Mouse (Mus musculus) heart, adult 11 months (tissue): Measurements from ENCODE around the gene Nans.
A peak's percentile ranks its signal among the peaks of the same experiment; 100 is the strongest.

ENCODE experiments used
- DNase-seq: peaks from one replicate; pipeline ENCODE4 v3.0.0; 2022

Gene Nans

DNA sequence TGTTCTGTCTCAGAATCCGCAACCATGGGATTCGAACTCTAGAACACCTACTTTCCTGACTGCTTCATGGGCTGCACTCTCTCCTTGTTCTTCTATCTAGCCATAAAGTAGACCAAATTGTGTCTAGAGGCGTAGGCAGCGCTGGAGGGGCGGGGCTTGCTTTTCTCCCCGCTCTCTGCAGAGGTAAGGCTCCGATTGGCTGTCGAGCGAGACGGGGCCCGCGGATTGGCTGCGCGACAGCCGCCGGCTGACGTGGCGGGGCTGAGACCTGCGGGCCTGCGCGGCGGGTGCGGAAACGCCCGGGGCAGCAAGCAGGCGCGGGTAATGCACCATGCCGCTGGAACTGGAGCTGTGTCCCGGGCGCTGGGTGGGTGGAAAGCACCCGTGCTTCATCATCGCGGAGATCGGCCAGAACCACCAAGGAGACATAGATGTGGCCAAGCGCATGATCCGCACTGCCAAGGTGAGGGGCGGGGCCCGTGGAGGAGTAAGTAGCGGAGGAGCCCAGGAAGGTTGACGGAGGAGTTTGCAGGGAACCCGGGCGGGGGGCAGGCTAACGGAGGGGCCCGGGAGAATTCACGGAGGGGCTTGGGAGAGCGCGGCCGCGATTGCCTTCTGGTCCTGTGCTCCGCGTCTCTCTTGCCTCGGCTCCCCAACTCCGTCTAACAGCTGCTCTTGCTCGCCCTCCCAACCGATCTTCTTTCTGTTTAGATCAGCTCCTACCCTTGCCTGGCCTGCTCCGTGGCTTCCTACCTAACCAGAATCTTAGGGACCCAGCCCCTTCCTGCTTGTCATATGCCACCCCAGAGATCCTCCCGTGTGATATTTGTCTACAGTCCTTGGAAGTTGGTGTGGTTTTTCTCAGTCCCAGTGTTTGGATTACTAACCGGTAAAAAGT lies at the start of gene Nans:
TSS of gene Nans (plus strand) at position 221 of the 898 bp plus-strand sequence.
- peak; percentile 100 for DNase-seq

DNA sequence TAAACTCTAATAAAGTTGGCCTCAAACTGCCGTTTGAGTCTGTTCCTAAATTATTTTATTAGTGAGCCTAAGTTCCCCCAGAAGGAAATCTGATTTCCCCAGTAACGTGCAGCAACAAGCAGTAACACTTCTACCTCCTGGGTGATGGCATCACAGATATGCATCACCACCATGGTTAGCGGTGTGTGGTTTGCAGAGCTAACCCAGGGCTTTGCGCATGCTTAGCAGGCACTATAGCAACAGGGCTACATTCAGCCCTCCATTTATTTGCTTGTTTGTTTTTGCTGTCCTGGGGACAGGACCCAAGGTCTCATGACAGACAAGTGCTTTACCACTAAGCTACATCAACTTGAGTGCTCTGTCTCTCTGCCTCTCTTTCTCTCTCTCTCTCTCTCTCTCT lies 46.5 kb upstream of the Nans start:
- DNase-seq: no peak

DNA sequence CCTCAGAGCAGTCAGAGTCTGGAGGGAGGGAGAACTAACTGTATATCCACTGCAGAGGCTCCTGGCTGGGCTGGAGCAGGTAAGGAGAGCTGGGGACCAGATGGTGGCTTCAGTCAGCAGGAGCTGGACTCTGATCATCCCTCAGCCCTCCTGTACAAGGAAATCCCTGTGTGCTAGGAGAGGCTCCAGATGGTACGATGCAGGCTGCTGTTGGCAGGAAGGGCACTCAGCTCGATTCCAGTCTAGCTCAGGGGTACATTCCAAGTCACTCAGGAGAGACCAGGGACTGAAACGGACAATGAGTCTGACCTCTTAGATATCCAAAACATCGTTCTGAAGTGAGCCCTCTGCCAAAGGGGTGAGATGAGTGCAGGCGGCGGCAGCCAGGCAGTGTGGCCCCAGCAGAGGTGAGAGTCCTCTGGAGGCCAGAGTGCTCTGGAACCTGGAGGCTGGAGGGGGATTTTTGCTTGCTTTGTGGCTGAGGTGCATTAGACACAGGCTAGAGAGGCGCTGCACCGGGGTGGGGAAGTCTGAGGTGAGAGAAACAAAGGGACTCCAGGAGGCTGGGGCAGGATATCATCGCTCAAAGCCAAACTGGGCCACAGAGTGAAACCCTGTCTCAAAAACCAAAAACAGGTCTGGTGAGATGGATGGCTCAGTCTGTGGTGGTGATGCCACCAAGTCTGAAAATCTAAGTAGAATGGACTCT lies 43.7 kb upstream of the Nans start:
- no peak for DNase-seq

DNA sequence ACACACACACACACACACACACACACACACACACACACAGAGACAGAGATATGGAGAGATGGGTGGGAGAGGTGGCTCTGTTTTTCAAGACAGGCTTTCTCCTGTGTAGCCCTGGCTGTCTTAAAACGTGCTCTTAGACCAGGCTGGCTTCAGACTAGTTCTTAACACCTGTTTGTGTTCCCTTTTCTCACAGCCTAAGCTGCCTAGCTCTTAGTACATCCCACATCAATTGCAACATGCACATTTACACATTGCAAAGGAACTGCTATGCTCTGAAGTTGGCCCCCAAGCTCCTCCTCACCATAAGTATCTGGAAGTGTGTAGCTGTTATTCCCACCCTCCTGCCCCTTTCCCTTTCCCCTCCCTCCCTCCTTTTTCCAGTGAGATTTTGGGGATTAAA lies 41.6 kb upstream of the Nans start:
- DNase-seq: no peak

DNA sequence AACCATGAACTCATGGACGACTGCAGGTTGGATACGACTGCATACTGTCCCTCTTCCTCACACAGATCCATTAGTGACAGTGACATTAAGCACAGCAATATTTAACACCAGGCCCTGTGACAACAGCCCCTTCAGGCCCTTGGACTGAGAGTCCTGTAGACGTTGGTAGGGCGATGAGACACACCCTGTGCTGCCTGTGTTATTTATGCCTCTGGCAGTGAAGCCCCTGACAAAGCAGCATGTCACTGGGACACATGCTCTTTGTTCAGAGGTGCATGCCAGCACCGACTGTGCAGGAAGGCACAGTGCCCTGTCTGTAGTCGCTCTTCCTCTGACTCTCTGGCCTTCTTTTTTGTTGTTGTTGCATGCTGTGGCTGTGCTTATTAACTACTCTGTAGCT lies 40.2 kb upstream of the Nans start:
- peak; percentile 90 for DNase-seq

DNA sequence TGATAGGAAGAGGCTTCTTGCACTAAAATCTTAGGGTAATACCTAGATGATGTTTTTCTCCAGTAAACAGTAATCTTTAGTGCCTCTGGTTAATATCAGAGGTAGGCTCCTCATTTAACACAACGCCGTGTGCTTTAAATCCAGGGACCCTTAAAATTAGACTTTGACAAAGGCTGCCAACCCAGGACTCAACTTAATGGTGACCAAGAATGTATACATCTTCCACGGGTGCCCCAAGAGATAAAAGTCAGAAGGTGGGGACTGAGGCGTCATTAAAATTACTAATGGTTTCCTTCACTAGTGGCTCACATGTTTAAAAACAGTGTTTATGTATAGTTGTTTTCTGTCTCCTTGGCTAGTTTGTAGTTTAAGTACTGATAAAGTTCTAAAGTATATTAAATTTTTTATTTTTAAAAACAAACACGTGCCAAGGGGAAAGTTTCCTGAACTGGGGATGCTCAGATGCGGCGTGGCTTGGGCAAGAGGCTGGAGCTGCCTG lies 39.0 kb upstream of the Nans start:
- no peak for DNase-seq

DNA sequence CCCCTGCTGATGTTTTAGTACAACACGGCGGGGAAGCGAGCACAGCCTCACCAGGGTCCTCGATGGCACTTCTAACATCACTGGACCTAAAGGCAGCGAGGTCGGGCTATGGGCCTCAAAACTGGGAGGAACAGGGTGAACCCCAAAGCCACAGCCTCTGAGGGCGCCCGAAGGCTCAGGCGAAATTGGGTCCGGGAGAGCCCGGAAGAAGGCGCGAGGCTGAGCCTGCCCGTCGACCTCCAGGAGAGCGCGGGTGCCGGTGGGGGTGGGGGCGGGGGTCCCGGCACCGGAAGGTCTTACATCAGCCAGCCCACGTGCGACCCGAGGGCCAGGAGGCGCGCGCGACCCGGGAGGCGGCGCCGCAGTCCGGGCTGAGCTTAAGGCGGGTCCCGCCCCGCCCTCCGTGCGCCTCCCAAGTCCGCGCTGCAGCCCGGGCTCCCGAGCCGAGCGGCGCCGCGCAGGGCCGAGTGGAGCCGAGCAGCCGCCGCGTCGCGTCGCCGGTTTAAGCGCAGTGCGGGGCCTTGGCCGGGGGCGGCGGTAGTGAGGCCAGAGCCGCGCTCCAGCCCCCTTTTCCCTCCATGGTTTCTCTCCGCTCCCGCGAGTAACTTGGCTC lies 38.4 kb upstream of the Nans start, which contains the start of gene Anp32b:
TSS of gene Anp32b (plus strand) at position 384 of the 613 bp plus-strand sequence.
- peak; percentile 99 for DNase-seq

DNA sequence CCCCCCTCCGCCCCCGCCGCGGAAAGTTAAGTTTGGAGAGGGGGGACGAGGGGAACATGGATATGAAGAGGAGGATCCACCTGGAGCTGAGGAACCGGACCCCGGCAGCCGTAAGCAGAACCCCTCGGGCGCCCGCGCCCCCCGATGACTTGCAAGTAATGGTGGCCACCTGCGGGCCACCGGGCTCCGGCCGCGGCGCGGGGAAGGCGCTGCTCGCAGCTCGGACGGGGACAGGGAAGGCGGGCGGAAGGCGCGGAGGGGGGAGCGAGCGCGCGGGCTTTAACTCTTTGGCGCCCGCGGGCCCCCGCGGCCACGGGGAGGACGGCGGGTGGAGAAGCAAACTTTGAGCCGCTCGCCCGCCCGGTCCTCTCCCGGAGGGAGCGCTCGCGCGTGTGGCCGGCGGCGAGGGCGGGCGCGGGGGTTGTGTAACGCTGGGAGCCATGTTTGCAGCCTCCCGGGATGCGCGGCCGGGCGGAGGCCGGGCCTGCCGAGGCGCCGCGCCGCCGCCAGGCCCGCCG lies 37.7 kb upstream of the Nans start:
- DNase-seq: no peak

DNA sequence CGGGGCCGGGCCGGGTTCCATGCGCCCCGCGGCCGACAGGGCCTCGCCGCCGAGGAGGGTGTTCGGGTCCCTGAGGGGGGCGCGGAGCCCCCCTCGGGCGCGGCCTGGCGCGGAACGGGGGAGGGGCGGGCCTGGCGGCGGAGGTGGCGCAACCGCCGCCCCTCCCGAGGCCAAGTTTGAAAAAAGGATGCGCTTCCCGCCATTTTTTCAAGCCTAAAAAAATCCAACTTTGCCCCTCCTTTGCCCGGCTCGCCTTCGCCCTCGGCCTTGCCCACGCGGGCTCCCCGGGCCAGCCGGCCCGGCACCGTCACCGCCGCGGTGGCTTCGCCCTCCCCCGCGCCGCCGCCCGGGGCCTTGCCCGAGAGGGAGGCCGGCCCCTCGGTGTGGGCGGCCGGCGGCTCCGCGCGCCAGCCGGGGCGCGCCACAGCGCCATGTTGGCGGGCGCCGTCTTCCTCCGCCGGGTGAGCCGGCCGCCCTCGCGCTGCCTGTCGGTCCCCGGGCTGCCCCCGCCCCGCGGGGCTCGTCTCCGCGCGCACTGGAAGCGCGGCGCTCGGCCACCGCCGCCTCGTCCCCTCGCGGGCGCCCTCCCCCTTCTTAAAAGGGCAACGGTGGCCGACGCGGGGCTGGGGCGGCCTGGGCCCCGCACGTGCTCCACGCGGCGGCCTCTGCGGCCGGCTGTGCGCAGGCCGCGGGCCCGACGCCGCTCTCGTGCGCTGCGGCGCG lies 37.1 kb upstream of the Nans start:
- peak; percentile 98 for DNase-seq

DNA sequence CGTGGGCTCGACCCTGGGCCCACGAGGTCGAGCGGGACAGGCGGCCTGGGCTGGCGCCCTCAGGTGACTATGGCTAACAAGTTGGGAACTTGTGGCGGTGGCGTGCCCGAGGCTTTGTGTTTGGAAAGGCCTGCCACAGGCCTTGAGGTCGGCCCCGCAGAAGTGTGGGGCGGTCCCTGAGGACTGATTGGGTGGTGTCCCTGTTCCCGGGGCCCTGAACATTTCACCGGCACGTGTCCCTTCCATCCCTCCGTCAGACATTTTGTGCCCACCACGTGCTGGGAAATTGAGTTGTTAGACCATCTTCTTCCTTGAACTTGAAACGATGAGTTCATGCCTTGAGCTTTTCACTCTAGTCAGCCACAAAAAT lies 36.6 kb upstream of the Nans start:
- peak; percentile 97 for DNase-seq

DNA sequence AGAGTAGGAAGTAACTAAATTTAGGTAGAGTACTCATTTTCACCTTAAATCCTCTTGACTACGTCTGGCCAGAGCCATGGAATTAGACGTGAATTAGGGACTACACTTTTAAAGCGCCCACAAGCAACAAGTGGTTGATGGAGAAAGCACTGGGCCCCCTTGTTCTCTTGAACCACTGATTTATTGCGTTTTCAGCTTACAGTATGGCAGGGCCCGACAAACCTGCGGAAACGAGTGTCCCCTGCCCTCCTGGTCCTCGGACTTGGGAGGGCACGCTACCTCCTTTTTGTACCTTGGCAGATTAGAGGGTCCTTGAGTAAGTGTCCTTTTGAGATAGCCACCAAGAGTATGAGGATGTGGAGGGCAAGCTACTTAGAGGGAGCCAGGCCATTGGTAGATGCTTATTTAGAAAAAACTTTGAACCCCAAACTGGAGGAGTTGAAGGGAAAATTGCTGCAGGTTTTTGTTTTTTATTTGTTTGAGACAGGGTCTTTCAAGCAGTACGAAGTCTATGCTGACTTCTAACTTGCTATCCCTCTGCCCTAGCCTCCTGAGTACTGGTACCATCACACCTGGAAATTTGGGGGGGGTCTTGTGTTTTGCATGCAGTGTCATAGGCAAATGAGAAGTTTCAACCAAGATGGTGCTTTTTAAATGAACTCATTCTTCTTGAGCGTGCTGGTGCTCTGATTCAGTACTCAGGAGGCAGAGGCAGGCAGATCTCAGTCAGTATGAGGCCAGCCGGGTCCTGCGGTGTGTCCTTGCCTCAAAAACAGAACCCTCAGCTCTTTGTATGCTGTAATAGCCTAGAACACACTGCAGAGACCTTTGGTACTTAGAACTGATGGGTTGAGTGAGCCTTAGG lies 36.0 kb upstream of the Nans start:
- no peak for DNase-seq

DNA sequence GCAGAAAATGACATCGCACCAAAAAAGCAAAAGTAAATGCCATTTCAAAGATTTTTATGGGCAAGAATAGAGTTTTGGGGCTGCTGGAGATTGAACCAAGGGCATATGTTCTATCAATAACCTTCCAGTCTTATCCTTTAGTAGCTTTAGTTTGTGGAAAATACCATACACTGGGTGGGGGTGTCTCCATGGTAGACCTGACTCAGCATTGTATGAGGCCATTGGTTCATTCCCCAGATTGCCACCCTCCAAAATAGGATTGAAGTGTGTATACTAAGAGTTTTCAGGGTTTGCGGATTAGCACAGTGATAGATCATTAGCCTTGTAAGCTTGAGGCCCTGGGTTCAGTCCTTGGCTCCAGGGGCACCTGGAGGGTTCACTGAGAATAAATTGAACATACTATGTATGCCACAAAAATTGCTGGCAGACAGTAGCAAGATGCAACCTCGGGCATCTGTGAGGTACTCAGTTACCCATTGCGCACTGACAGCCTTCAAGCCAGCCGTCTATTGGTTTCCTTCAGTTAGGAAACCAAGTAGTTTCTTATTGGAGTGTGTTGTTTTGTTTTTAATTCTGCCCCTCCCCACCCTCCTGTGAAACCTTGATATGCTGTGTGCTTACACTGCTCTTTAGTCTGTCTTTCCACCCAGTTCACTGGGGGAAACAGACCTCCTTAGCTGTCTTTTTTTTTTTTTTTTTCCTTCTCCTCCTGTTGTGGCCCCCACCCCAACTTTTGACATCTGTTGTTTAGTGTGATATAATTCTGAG lies 34.8 kb upstream of the Nans start:
- DNase-seq: no peak

DNA sequence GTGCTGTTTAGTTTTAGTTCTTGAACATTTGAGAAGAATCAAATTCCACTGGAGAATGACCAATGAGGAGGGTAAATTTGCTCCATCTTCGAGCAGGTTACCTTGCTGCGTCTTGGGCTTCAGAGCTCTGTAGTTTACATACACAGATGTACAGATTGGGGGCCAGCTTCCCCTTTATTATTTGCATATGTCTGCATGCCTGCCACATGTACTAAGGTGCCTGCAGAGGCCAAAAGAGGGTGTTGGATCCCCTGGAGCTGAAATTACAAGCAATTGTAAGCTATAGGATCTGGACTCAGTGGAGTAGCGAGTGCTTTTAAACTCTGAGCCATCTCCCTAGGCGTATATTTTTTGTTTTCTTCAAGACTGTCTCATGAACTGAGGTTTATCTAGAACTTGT lies 32.3 kb upstream of the Nans start:
- no peak for DNase-seq

DNA sequence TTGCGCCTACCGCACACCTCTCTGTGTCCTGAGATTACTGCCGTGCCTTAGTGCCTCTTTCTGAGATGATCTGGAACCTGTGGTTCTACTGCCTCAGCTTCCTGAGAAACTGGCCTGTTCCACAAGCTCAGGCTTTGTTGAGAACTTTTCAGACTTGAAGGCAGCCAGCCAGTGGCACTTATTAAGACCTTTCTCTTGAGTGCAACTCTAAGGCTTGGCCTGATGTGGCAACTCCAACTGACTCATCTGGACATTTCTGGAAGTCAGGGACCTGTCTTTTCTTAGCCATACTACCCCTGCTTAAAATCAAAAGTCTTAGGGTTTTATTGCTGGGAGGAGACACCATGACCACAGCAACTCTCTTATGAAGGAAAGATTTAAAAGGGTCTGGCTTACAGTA lies 31.9 kb upstream of the Nans start:
- DNase-seq: no peak

DNA sequence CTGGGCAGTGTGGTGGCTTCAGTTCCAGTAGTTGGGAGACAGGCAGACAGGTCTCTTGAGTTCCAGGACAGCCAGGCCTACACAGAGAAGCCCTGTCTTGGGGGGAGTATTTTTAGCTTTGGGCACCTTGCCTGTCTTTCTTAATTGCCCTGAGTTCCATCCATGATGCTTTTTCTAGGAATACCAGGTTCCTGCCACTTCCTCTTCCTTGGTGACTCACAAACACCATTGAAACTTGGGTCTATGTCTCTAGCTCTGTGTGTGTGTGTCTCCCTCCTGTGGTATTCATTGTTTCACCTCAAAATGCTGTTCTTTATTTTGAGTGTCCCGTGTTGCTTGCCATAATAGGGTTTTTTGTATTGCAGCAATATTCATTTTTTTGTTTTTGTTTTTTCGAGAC lies 30.6 kb upstream of the Nans start:
- DNase-seq: no peak

DNA sequence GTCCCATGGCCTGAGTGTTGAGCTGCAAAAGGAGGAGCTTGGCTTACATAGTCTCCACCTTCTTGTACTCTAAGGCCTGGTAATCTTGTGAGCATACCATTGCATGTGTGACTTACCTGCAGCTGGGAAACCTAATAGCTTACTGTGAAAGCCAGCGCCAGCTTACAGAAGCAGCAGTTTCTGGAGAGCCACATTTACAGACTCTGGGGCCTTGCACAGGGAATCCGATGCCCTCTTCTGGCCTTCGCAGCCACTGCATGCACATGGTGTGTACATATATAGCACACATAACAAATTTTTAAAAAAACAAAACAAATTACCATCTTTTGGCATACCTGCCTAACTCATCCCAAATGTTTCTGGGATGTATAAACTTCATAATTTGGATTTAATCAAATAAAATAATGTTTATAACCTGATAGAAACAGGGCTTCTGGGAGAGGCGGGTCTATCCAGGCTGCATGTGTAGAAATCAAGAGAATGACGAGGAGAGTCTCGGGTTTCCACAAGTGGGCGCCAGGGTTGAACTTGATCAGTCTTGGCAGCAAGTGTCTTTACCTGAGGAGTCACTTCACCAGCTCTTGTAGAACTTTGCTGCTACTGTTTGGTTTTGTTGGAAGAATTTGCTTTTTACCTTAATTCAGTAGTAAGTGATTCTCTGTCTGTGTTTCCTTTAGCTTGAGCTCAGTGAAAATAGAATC lies 25.8 kb upstream of the Nans start:
- no peak for DNase-seq

DNA sequence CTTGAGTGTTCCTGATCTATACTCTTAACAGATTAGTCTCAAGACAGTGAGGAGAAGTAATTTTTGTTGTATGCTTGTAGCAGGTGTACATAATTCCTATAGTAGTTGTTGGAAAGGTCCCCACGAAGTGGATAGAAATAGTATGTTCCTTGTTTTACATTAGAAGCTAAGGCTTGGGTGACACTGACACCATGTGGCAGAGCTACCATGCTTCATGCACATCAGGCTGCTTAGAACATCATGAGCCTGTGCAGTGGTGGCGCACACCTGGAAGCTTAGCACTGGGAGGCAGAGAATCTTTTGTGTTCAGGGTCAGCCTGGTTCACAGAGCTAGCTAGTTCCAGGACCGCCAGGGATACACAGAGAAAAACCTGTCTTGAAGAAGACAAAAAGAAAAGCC lies 23.3 kb upstream of the Nans start:
- DNase-seq: no peak

DNA sequence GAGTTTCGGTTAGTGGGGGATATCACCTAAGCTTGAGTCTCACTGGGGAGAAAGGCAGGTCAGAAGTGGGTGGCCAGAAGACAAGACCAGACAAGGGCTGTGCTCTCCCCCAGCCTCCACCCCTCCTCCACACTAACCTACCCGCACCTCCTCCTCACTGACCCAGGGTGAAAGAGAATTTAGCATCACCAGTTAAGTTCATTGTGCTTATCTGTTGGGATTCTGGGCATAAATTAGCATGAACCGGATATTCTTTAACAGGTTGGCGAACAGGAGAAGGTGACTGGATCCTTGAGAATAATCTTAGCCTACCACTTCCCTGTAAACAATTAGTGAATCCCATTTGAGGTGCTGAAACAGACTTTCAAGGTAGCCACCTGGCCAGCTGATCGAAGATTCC lies 13.9 kb upstream of the Nans start:
- no peak for DNase-seq

DNA sequence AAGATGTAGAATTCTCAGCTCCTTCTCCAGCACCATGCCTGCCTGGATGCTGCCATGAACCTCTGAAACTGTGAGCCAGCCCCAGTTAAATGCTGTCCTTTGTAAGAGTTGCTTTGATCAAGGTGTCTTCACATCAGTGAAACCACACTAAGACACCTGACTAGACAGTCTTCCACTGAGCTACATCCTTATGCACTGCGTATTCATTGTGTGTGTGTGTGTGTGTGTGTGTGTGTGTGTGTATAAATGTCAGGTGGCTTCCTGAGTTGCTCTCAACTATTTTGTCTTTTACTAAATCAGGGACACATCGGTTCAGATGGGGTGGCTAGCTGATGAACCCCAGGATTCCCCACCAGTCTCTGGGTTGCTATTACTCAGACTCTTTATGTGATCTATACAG lies 10.0 kb upstream of the Nans start:
- DNase-seq: no peak

DNA sequence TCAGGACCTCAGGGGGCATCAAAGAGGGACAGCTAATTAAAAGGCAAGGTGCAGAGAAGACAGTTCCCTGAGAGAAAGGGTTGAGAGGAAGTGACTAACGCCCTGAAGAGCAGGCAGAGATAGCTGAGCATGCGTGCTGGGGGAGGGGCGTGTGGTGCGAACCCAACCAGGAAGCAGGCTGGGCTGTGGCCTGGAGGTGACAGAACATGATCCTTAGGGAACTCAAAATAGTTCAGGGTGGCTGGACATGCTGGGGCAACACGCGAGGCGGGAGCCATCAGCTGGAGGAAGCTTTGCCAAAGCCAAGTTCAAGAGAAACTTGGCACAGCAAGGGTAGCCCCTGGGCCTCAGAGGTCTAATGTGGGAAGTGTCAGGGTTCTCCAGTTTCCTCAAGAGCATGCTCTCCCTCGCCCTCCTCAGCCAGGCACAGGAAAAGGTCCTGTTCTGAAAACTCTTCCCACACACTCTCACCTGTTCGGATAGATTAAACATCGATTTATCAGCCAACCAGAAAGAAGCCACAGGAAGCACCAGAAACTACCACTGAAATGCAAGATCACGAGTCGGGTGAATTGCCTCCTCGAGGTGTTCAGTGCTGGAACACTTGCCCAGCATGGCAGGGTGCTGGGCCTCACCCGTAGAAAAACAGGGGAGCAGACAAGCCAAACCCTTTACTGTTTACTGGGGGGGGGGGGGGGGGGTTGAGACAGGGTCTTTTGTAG lies 3.2 kb upstream of the Nans start:
- DNase-seq: peak; percentile 99
